Mouse (Mus musculus): Measurements from ENCODE around the gene Xrcc4.

- TF ChIP-seq CTCF (IDR thresholded peaks at IDR 0.05; ENCODE audit: extremely low read depth, insufficient read length, insufficient replicate concordance, low read depth, low read length), result no peak
- no peak for TF ChIP-seq POLR2A (IDR thresholded peaks at IDR 0.05; ENCODE audit: low read depth, low read length)
These were observed 49.8 kb downstream of the Xrcc4 start for GRCm38 (mm10) chr13:90039613-90040012.

Measured in small intestine, adult 2 months (tissue).